ENCODE assay signal across 1 mouse cellular context in the genomic region with DNA sequence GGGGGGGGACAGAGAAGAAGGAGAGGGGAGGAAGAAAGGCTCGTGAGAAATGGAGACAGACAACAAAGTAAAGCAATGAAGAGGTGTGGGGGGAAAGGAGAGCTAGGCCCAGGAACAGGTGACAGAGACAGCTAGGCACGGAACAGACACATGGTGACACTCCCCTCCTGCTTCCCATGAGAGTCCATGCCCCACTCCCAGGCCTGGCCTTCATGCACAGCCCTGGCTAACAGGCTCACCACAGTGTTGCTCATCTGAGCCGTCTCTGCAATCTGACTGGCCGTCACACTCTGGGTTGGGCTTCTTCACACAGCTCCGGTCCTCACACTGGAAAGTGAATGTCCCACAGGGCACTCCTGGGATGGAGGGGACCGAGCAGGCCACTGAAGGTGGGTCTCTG.
TF ChIP-seq lines count a peak whose summit lies in the region.

No protein-coding gene starts in this region.

TF ChIP-seq in myocyte, 11 proteins besides CTCF, POLR2A, EP300 and RAD21:
- no peak for TF ChIP-seq SRF (IDR thresholded peaks at IDR 0.05; ENCODE audit: control insufficient read depth, insufficient read length, low read depth)
- TF ChIP-seq TCF12 (IDR thresholded peaks at IDR 0.05; ENCODE audit: insufficient read depth, poor library complexity, severe bottlenecking), result no peak
- no peak for TF ChIP-seq CEBPB (IDR thresholded peaks at IDR 0.05; ENCODE audit: insufficient read depth, poor library complexity, severe bottlenecking)
- TF ChIP-seq USF1 (IDR thresholded peaks at IDR 0.05; ENCODE audit: low read depth), result no peak
- no peak for TF ChIP-seq MAX (IDR thresholded peaks at IDR 0.05; ENCODE audit: low read depth)
- peak; percentile 70 for TF ChIP-seq POLR2AphosphoS2 (IDR thresholded peaks at IDR 0.05; ENCODE audit: insufficient read length, low read depth)
